Mouse (Mus musculus): ENCODE measurements around the gene Prdx2.

DNA sequence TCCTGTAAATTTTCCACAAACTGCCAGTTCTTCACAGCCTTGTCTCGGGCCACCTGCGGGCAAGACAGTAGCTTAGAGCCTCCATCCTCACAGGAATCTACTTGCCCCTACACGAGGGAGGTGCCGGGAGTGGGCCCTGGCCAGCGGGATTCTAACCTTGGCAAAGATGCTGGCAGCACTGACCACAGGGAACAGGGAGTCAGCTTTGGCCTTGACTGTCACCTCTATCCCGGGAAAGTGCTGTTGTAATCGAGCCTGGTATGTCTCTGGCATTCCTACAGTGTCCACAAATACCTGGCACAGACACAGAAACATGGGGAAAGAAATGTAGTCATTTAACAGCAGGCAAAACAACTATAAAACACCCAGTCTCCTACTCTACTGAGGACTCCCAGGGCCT, 9.6 kb upstream of the Prdx2 start:
- no peak for TF ChIP-seq TAL1 (IDR thresholded peaks at IDR 0.05; ENCODE audit: low read length)
- no peak for TF ChIP-seq GATA1 (IDR thresholded peaks at IDR 0.05; ENCODE audit: low read length)

Data from erythroblast, embryonic 14.5 days (primary cell).